Mouse (Mus musculus) ES-Bruce4 (cell line): ENCODE measurements around the gene Abcc12.

Experiments
- CTCF ChIP-seq: IDR thresholded peaks from one replicate; pipeline ENCODE4 v1.8.1; 2011; ENCODE audit warnings: low read depth, low read length
- EP300 ChIP-seq: IDR thresholded peaks from 2 replicates; pipeline ENCODE4 v1.6.1; 2011; ENCODE audit warnings: low read depth, low read length; ENCODE audit not compliant: insufficient read depth

DNA sequence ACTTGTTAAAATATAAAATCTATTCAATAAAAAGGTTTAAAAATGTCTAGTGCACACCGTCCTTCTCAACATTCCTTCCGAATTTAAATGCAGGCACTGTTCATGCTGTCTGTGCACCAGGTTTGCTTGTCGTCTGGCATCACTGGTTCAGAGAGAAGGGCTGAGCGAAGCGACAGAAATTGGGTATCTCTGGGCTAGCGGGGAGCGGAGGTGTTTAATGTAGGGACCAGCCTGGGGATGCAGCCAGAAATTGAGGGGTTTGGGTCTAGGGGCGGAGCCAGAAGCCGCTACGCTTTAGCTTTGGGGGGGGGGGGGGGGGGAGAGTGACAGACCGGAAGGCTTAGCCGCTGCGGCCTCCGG is 43.0 kb upstream of the Abcc12 start:
- TF ChIP-seq CTCF = no peak
- TF ChIP-seq EP300 = no peak
